Comparison of ENCODE assay signal across 8 mouse cellular contexts in genomic region chr12:44547721-44548369, GRCm38 (mm10).
DNase-seq lines count a peak whose midpoint lies in the region; ATAC-seq and TF ChIP-seq lines count a peak whose summit lies in the region.
"Had no signal": no experiment of that assay in that cellular context is flagged by ENCODE, and none has a peak within 500 bp of the region (broad histone marks: within the 10 kb centered on the region; RNA-seq: fewer than 3 reads in every experiment).

No protein-coding gene starts in this region.

- DNase-seq in Patski (ENCODE audit: low read depth, low spot score), result peak; percentile 13
- peak; percentile 4 for DNase-seq in c-Kit-negative CD71-positive TER-119-positive erythroid progenitor cells, embryonic 14.5 days (ENCODE audit: low read depth, low spot score)
- peak; percentile 73 for DNase-seq in forebrain, embryonic 10.5 days (ENCODE audit: extremely low spot score, low spot score)
- peak; percentile 65 to 92 for DNase-seq in layer of hippocampus, postnatal 25 days (ENCODE audit: extremely low spot score in 1 of 2, low spot score in 1 of 2)
- DNase-seq in right cerebral cortex, postnatal 10 days (ENCODE audit: low spot score in 2 of 2), result peak; percentile 75 to 86

- in situ Hi-C loops in Patski (cut with MboI; ENCODE audit: low pct_unique_long_range_greater_than_20kb), result no loop called here

- no peak overlapping the region for H3K27ac ChIP-seq in forebrain, embryonic 10.5 days
- H3K27ac ChIP-seq in hindbrain, embryonic 13.5 days, result peak overlapping the region; percentile 30; the same call in 1 of the 2 replicates
- H3K27ac ChIP-seq: limb, embryonic 12.5 days had no signal

- no peak overlapping the region for H3K4me3 ChIP-seq in forebrain, embryonic 10.5 days
- no peak overlapping the region for H3K4me3 ChIP-seq in hindbrain, embryonic 13.5 days
- H3K4me3 ChIP-seq: limb, embryonic 12.5 days had no signal

- H3K9me3 ChIP-seq in forebrain, embryonic 10.5 days, result no peaks in the 10 kb centered on the region
- H3K9me3 ChIP-seq in hindbrain, embryonic 13.5 days, result no peaks in the 10 kb centered on the region
- H3K9me3 ChIP-seq: limb, embryonic 12.5 days had no signal

- peaks cover 15% of the 10 kb centered on the region for H3K27me3 ChIP-seq in Patski
- peaks cover 30% of the 10 kb centered on the region for H3K27me3 ChIP-seq in forebrain, embryonic 10.5 days (ENCODE audit: poor library complexity, severe bottlenecking)
- no peaks in the 10 kb centered on the region for H3K27me3 ChIP-seq in hindbrain, embryonic 13.5 days

- CTCF ChIA-PET in Patski (lab: Charles Lee), result interaction anchor here (0.8 kb wide), 1 partner anchor 13 kb away, joined by 3 read pairs; no protein-coding TSS in a partner anchor

- POLR2A ChIA-PET in Patski (lab: Charles Lee), result no interaction called here

- peaks cover 25% of the 10 kb centered on the region for H3K4me1 ChIP-seq in forebrain, embryonic 10.5 days
- H3K4me1 ChIP-seq in hindbrain, embryonic 13.5 days (replicated peaks), result no peaks in the 10 kb centered on the region; the same call in 1 of the 2 replicates
- H3K4me1 ChIP-seq: limb, embryonic 12.5 days had no signal

- WGBS in forebrain, embryonic 10.5 days, result 62% methylated on average over 8 of the region's 8 CpGs
- 51% methylated on average over 8 of the region's 8 CpGs for WGBS in hindbrain, embryonic 13.5 days

- ATAC-seq in Patski, result no peak
- ATAC-seq in hindbrain, embryonic 13.5 days (ENCODE audit: low FRiP score), result no peak
- ATAC-seq in megakaryocyte progenitor cell, adult 5-6 weeks (replicated peaks; ENCODE audit: poor library complexity), result peak; percentile 90

- TF ChIP-seq CTCF in Patski (IDR thresholded peaks at IDR 0.05), result peak; percentile 52

- no peak overlapping the region for H3K9ac ChIP-seq in hindbrain, embryonic 13.5 days
- H3K9ac ChIP-seq: limb, embryonic 12.5 days had no signal

- H3K4me2 ChIP-seq in hindbrain, embryonic 13.5 days, result no peak overlapping the region
- H3K4me2 ChIP-seq: limb, embryonic 12.5 days had no signal

- H3K36me3 ChIP-seq in forebrain, embryonic 10.5 days (replicated peaks), result no peaks in the 10 kb centered on the region
- H3K36me3 ChIP-seq in hindbrain, embryonic 13.5 days, result peaks cover 23% of the 10 kb centered on the region
- H3K36me3 ChIP-seq: limb, embryonic 12.5 days had no signal

Comparison
In these comparisons a context has a peak if more than half of its experiments do, and no peak if none do; other contexts are left out.
1. DNase-seq: peak in every context shown above with its lines; median percentile 80 in right cerebral cortex, postnatal 10 days; 78 in layer of hippocampus, postnatal 25 days; 73 in forebrain, embryonic 10.5 days; 13 in Patski; 4 in c-Kit-negative CD71-positive TER-119-positive erythroid progenitor cells, embryonic 14.5 days.